Mouse (Mus musculus): ENCODE measurements around the gene Fbln5. TPM values are rescaled to one million over a fixed set of nuclear protein-coding genes. Genes with fewer than 3 reads are reported as not detected.

Fbln5 gene
- polyA plus RNA-seq, 1 experiment, result 1.6 TPM

DNA sequence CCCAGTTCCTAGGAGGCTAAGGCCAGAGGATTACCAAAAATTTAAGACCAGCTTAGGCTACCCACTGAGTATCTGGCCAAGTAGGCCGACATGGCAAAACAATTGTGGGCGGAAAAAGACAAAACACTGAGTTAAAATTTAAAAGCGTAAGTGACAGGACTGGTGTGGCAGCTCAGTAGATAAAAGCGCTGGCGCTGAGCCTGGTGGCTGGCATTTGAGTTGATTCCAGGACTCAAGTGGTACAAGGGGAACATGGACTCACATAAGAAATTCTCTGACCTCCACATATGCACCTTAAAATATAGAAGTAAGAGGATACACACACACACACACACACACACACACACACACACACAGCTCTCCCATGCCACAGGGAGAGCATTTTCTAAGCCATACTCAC is 42.5 kb downstream of the Fbln5 start:
- Histone ChIP-seq H3K27ac (ENCODE audit: insufficient read depth, low read length) (no peak overlapping the region), H3K9me3 (replicated peaks; ENCODE audit: control insufficient read depth, insufficient read depth, low read length, poor library complexity, severe bottlenecking) (no peaks in the 10 kb centered on the region; the same call in 1 of the 2 replicates), H3K4me1 (ENCODE audit: control insufficient read depth, insufficient read depth, low read length) (no peaks in the 10 kb centered on the region), H3K4me3 (ENCODE audit: low read depth, low read length) (no peak overlapping the region), H3K36me3 (ENCODE audit: control insufficient read depth, insufficient read depth, low read length, poor library complexity, severe bottlenecking) (no peaks in the 10 kb centered on the region), H3K9ac (ENCODE audit: low read depth, poor library complexity, severe bottlenecking) (no peak overlapping the region), H3K27me3 (ENCODE audit: control insufficient read depth, insufficient read depth, low read length, poor library complexity, severe bottlenecking) (no peaks in the 10 kb centered on the region)
- TF ChIP-seq EP300 (IDR thresholded peaks at IDR 0.05; ENCODE audit: insufficient read depth, low read depth, low read length) (no peak), CTCF (IDR thresholded peaks at IDR 0.05; ENCODE audit: low read depth, low read length) (no peak), POLR2A (IDR thresholded peaks at IDR 0.05; ENCODE audit: insufficient read depth, low read length) (no peak)

DNA sequence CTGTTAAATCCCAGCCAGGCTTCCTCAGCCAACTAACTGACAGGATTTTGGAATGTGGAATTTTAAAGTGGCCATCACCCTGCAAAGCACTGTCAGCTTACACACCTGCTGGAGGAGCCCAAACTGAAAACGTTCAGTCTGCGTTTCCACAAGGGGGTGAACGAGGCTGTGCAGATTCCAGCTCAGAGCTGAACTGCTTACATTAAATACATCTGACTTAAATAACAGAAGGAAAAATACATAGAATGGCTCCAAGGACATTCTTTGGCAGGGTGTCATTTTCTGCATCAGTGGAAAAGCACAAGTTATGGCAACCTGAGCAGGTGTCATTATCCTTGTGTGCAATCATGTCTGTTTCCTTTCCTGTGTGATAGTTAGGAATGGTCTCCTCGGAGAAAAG is 44.7 kb downstream of the Fbln5 start:
- Histone ChIP-seq H3K27ac (ENCODE audit: insufficient read depth, low read length) (no peak overlapping the region), H3K4me3 (ENCODE audit: low read depth, low read length) (no peak overlapping the region), H3K9me3 (replicated peaks; ENCODE audit: control insufficient read depth, insufficient read depth, low read length, poor library complexity, severe bottlenecking) (no peaks in the 10 kb centered on the region; the same call in 1 of the 2 replicates), H3K36me3 (ENCODE audit: control insufficient read depth, insufficient read depth, low read length, poor library complexity, severe bottlenecking) (no peaks in the 10 kb centered on the region), H3K4me1 (ENCODE audit: control insufficient read depth, insufficient read depth, low read length) (no peaks in the 10 kb centered on the region), H3K9ac (ENCODE audit: low read depth, poor library complexity, severe bottlenecking) (no peak overlapping the region), H3K27me3 (ENCODE audit: control insufficient read depth, insufficient read depth, low read length, poor library complexity, severe bottlenecking) (no peaks in the 10 kb centered on the region)
- no peak for TF ChIP-seq POLR2A (IDR thresholded peaks at IDR 0.05; ENCODE audit: insufficient read depth, low read length)
- no peak for TF ChIP-seq EP300 (IDR thresholded peaks at IDR 0.05; ENCODE audit: insufficient read depth, low read depth, low read length)
- TF ChIP-seq CTCF (IDR thresholded peaks at IDR 0.05; ENCODE audit: low read depth, low read length), result no peak

DNA sequence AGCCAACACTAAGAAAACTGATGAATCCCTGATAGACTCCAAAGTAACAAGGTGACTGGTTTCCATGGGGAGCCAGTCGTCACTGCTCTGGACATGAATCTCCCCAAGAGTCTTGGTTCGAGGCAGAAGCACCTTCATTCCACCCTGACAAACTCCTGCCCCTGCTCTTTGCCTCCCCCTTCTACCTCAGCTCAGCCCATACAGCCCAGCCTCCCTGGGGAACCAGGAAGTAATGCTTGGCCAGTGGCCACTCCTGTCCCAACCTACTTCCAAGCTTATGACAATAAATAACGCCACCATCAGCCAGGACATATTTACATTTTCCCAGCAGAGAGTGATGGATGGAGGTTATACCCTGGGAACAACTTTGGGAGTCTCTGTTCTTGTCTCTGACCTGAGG is 45.9 kb downstream of the Fbln5 start:
- Histone ChIP-seq H3K9me3 (replicated peaks; ENCODE audit: control insufficient read depth, insufficient read depth, low read length, poor library complexity, severe bottlenecking) (no peaks in the 10 kb centered on the region; the same call in 1 of the 2 replicates), H3K36me3 (ENCODE audit: control insufficient read depth, insufficient read depth, low read length, poor library complexity, severe bottlenecking) (no peaks in the 10 kb centered on the region), H3K27me3 (ENCODE audit: control insufficient read depth, insufficient read depth, low read length, poor library complexity, severe bottlenecking) (no peaks in the 10 kb centered on the region), H3K9ac (ENCODE audit: low read depth, poor library complexity, severe bottlenecking) (no peak overlapping the region), H3K4me1 (ENCODE audit: control insufficient read depth, insufficient read depth, low read length) (no peaks in the 10 kb centered on the region), H3K4me3 (ENCODE audit: low read depth, low read length) (no peak overlapping the region), H3K27ac (ENCODE audit: insufficient read depth, low read length) (no peak overlapping the region)
- no peak for TF ChIP-seq POLR2A (IDR thresholded peaks at IDR 0.05; ENCODE audit: insufficient read depth, low read length)
- no peak for TF ChIP-seq EP300 (IDR thresholded peaks at IDR 0.05; ENCODE audit: insufficient read depth, low read depth, low read length)
- no peak for TF ChIP-seq CTCF (IDR thresholded peaks at IDR 0.05; ENCODE audit: low read depth, low read length)

DNA sequence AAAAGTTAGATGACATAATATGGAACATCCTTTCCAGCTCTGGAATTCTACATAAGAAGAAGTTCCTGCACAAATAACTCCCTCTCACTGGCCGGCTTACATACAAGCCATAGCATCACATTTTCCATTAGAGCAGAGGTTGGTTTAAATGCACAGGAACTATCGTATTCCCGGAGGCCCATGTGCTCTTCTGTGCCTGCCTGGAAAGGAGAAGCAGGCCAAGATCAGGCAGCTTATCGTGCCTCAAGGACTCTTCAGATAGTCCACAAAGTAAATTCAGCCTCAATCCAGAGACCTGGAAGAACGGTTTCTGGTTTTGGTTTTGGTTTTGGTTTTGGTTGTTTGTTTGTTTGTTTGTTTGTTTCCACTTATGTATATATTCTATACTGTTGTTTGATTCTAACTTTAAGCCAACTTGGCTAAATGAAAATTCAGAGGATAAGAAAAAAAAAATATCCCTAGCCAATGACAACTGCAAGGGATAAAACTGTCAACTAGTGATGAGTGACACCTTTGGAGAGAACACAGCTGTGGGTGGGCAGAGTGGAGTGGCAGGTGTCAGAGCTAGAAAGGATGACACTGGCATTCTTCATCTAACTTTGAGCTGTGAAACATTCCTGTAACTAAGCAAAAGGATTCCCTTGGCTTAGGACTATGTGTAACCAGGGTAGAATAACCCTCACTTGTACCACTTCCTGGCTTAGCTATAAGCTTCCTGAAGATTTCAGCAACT is 48.4 kb downstream of the Fbln5 start:
- Histone ChIP-seq H3K36me3 (ENCODE audit: control insufficient read depth, insufficient read depth, low read length, poor library complexity, severe bottlenecking) (no peaks in the 10 kb centered on the region), H3K9me3 (replicated peaks; ENCODE audit: control insufficient read depth, insufficient read depth, low read length, poor library complexity, severe bottlenecking) (no peaks in the 10 kb centered on the region), H3K4me3 (ENCODE audit: low read depth, low read length) (no peak overlapping the region), H3K27ac (ENCODE audit: insufficient read depth, low read length) (no peak overlapping the region), H3K9ac (ENCODE audit: low read depth, poor library complexity, severe bottlenecking) (no peak overlapping the region), H3K4me1 (ENCODE audit: control insufficient read depth, insufficient read depth, low read length) (no peaks in the 10 kb centered on the region), H3K27me3 (ENCODE audit: control insufficient read depth, insufficient read depth, low read length, poor library complexity, severe bottlenecking) (no peaks in the 10 kb centered on the region)
- TF ChIP-seq EP300 (IDR thresholded peaks at IDR 0.05; ENCODE audit: insufficient read depth, low read depth, low read length), result no peak
- no peak for TF ChIP-seq POLR2A (IDR thresholded peaks at IDR 0.05; ENCODE audit: insufficient read depth, low read length)
- no peak for TF ChIP-seq CTCF (IDR thresholded peaks at IDR 0.05; ENCODE audit: low read depth, low read length)

DNA sequence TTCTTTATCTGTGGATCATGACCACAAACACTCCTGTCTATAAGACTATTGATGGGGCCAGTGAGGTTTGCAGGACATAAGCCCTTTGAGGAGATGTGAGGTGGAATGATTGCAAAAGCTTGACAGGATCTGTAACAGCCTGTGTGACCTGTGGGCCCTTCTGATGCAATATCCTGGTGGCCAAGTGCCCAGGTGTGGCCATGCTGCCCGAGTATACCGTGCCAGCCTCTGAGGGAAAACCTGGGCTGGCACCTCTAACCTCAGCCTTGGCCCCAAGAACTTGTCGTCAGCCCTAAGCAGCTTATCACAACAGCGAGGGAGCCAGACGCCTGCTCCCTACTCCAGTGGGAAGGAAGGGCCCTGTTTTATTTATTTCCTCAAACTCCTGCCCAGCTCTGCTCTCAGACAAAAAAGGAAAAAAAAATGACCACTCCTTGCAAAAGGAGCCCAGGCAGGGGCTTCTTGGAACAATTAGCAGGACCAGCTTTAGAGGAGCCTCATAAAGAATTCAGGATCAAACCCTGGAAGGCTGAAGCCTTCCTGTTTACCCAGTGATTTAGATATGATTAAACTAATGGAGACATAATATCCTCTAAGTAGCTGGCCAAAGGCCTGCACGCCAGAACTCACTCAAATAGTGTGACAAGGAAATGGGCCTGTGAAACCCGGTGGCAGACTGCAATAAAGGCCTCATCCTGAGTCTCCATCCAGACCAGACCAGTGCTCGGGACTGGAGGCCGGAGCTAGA is 51.4 kb downstream of the Fbln5 start:
- H3K27me3 ChIP-seq (ENCODE audit: control insufficient read depth, insufficient read depth, low read length, poor library complexity, severe bottlenecking), result no peaks in the 10 kb centered on the region
- H3K4me1 ChIP-seq (ENCODE audit: control insufficient read depth, insufficient read depth, low read length), result no peaks in the 10 kb centered on the region
- no peaks in the 10 kb centered on the region for H3K36me3 ChIP-seq (ENCODE audit: control insufficient read depth, insufficient read depth, low read length, poor library complexity, severe bottlenecking)
- no peak overlapping the region for H3K9ac ChIP-seq (ENCODE audit: low read depth, poor library complexity, severe bottlenecking)
- no peaks in the 10 kb centered on the region for H3K9me3 ChIP-seq (replicated peaks; ENCODE audit: control insufficient read depth, insufficient read depth, low read length, poor library complexity, severe bottlenecking)
- H3K4me3 ChIP-seq (ENCODE audit: low read depth, low read length), result no peak overlapping the region
- no peak for TF ChIP-seq CTCF (IDR thresholded peaks at IDR 0.05; ENCODE audit: low read depth, low read length)
- no peak for TF ChIP-seq EP300 (IDR thresholded peaks at IDR 0.05; ENCODE audit: insufficient read depth, low read depth, low read length)
- TF ChIP-seq POLR2A (IDR thresholded peaks at IDR 0.05; ENCODE audit: insufficient read depth, low read length), result no peak
- H3K27ac ChIP-seq (ENCODE audit: insufficient read depth, low read length), result no peak overlapping the region
